Mouse (Mus musculus): ENCODE results near the gene Golt1a. TPM values are rescaled to one million over a fixed set of nuclear protein-coding genes. Genes with fewer than 3 reads are reported as not detected.

Golt1a gene
- polyA plus RNA-seq, 1 experiment: 53.3 TPM

GRCm38 (mm10) chr1:133368644-133369043 lies 59.0 kb downstream of the Golt1a start:
- whole genome bisulfite sequencing: 87% methylated on average over 10 of the region's 10 CpGs
- DNase-seq (ENCODE audit: low read depth, low spot score): no peak

- 36% methylated on average over 4 of the region's 4 CpGs for WGBS
- no peak for DNase-seq (ENCODE audit: low read depth, low spot score)
These were observed 60.8 kb downstream of the Golt1a start for GRCm38 (mm10) chr1:133370352-133370751.

GRCm38 (mm10) chr1:133371431-133371830 lies 61.8 kb downstream of the Golt1a start:
- DNase-seq (ENCODE audit: low read depth, low spot score): no peak
- 85% methylated on average over 6 of the region's 6 CpGs for WGBS

GRCm38 (mm10) chr1:133372113-133372512 lies 62.5 kb downstream of the Golt1a start:
- DNase-seq (ENCODE audit: low read depth, low spot score): no peak
- WGBS: 67% methylated on average over 8 of the region's 8 CpGs

Other genes with a start within 250 kb of the Golt1a start
- gene Ppp1r15b, start 178.7 kb upstream of the Golt1a start, polyA plus RNA-seq (2012; rRNA removed): 26.2 and 42.7 TPM in 2 replicates
- gene Plekha6, start 145.6 kb upstream of the Golt1a start, polyA plus RNA-seq (2012; rRNA removed): 45.8 and 82.8 TPM in 2 replicates
- not detected in 2 replicates for gene Kiss1, start 12.1 kb downstream of the Golt1a start, polyA plus RNA-seq (2012; rRNA removed)
- gene Ren1, start 40.7 kb downstream of the Golt1a start, polyA plus RNA-seq (2012; rRNA removed): 1.5 and 2.6 TPM in 2 replicates
- 0.81 and 1.0 TPM in 2 replicates for gene Etnk2, start 53.8 kb downstream of the Golt1a start, polyA plus RNA-seq (2012; rRNA removed)
- gene Sox13, start 114.6 kb downstream of the Golt1a start, polyA plus RNA-seq (2012; rRNA removed): 52.1 and 79.5 TPM in 2 replicates

All from large intestine, adult 2 months (tissue).